Mouse (Mus musculus) cerebellum, adult 2 months (tissue): ENCODE data around the gene Icmt. TPM values are rescaled to one million over a fixed set of nuclear protein-coding genes. Genes with fewer than 3 reads are reported as not detected.

Source experiments
- DNase-seq, 2 experiments: peaks; one replicate each; pipeline ENCODE4 v3.0.0; 2021
- H3K27ac ChIP-seq: fragments of 200-500 bp; 2 replicates; pipeline ENCODE4 v1.5.1; 2012; ENCODE audit warnings: low read length, control low read depth, inconsistent platforms; ENCODE audit not compliant: insufficient read depth
- H3K27me3 ChIP-seq: fragments of 200-500 bp; 2 replicates; pipeline ENCODE4 v1.6.1; 2012; ENCODE audit warnings: inconsistent platforms, mild to moderate bottlenecking, low read length, moderate library complexity; ENCODE audit not compliant: control insufficient read depth, insufficient read depth
- H3K4me1 ChIP-seq: fragments of 200-500 bp; 2 replicates; pipeline ENCODE4 v1.6.1; 2011; ENCODE audit warnings: low read length; ENCODE audit not compliant: control insufficient read depth, insufficient read depth
- H3K4me3 ChIP-seq: fragments of 200-500 bp; replicated peaks from 2 replicates; pipeline ENCODE3; 2011; ENCODE audit warnings: mild to moderate bottlenecking, low read depth, low read length, control low read depth; ENCODE audit not compliant: insufficient read depth
- CTCF ChIP-seq: fragments of 200-500 bp; IDR thresholded peaks from 2 replicates; pipeline ENCODE4 v1.5.1; 2011; ENCODE audit warnings: low read depth, mild to moderate bottlenecking, control low read depth, low read length, moderate library complexity, borderline replicate concordance; ENCODE audit not compliant: insufficient read depth
- POLR2A ChIP-seq: fragments of 200-500 bp; IDR thresholded peaks from 2 replicates; pipeline ENCODE4 v1.6.1; 2011; ENCODE audit warnings: low read length, control low read depth, borderline replicate concordance; ENCODE audit not compliant: insufficient read depth
- WGBS: fragments of 180-500 bp; shearing (Covaris S2); methylation state at CpG from one replicate; pipeline ENCODE4 v1.1.7; 2018; 5-methylcytosine and 5-hydroxymethylcytosine counted together
- polyA plus RNA-seq: library from polyadenylated mRNA; depleted of rRNA; stranded (reverse); fragments of >200 nt; gene quantifications from 2 replicates; pipeline ENCODE4 v1.2.3, GENCODE M21; 2012

Gene Icmt
- polyA plus RNA-seq, 1 experiment, result 160 TPM

- WGBS, result 79% methylated on average over 9 of the region's 9 CpGs
- TF ChIP-seq POLR2A, result no peak
- TF ChIP-seq CTCF, result no peak
- no peak overlapping the region for H3K27ac ChIP-seq
- peaks cover 27% of the 10 kb centered on the region for H3K4me1 ChIP-seq
- H3K4me3 ChIP-seq, result no peak overlapping the region
- DNase-seq, result no peak
- no peaks in the 10 kb centered on the region; the same call in 1 of the 2 replicates for H3K27me3 ChIP-seq
Measured at GRCm38 (mm10) chr4:152307542-152307941, 10.5 kb downstream of the Icmt start.

GRCm38 (mm10) chr4:152312186-152312585 lies 15.2 kb downstream of the Icmt start:
- H3K4me3 ChIP-seq, result no peak overlapping the region
- 35% methylated on average over 14 of the region's 14 CpGs for WGBS

GRCm38 (mm10) chr4:152313211-152313632 lies 16.2 kb downstream of the Icmt start:
- Histone ChIP-seq H3K4me3 (peak overlapping the region; percentile 3), H3K4me1 (peaks cover 4% of the 10 kb centered on the region; the same call in 1 of the 2 replicates), H3K27me3 (no peaks in the 10 kb centered on the region; the same call in 1 of the 2 replicates), H3K27ac (no peak overlapping the region)
- DNase-seq, result no peak
- no peak for TF ChIP-seq POLR2A
- no peak for TF ChIP-seq CTCF
- WGBS, result 3% methylated on average over 29 of the region's 29 CpGs

More at GRCm38 (mm10) chr4:152312186-152312585, 15.2 kb downstream of the Icmt start:
- TF ChIP-seq CTCF, result no peak
- no peak for TF ChIP-seq POLR2A
- DNase-seq, result no peak
- Histone ChIP-seq H3K4me1 (peaks cover 4% of the 10 kb centered on the region; the same call in 1 of the 2 replicates), H3K27ac (no peak overlapping the region), H3K27me3 (no peaks in the 10 kb centered on the region; the same call in 1 of the 2 replicates)

GRCm38 (mm10) chr4:152313934-152314333 lies 16.9 kb downstream of the Icmt start:
- Histone ChIP-seq H3K4me1 (peaks cover 4% of the 10 kb centered on the region; the same call in 1 of the 2 replicates), H3K27ac (no peak overlapping the region), H3K27me3 (no peaks in the 10 kb centered on the region; the same call in 1 of the 2 replicates), H3K4me3 (no peak overlapping the region)
- DNase-seq, result no peak
- no peak for TF ChIP-seq POLR2A
- TF ChIP-seq CTCF, result no peak

- no peak overlapping the region for H3K27ac ChIP-seq
- no peaks in the 10 kb centered on the region; the same call in 1 of the 2 replicates for H3K27me3 ChIP-seq
- DNase-seq, result no peak
- 4% methylated on average over 43 of the region's 43 CpGs for WGBS
- TF ChIP-seq POLR2A, result no peak
- no peak for TF ChIP-seq CTCF
- peak overlapping the region; percentile 23 for H3K4me3 ChIP-seq
- H3K4me1 ChIP-seq, result peaks cover 4% of the 10 kb centered on the region; the same call in 1 of the 2 replicates
Measured at GRCm38 (mm10) chr4:152315498-152316213, 18.6 kb downstream of the Icmt start.

DNA sequence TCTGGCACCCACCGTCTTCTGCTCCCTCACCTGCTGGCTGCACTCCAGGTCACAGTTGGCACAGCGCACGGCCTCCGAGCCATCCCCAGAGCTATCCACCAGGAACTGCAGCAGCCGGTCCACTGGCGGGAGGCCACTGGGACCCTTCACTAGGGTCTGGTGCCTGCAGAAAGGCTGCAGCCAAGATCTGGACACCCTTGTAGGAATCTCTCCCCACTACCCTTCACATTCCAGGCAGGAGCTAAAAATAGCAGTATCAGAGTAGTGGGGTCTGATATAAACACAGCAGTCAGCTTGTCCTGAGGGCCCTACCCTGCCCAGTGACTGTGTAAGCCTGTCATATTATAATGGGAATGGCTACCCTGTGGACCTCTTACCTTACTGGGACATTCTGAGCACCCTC lies 20.6 kb downstream of the Icmt start:
- Histone ChIP-seq H3K4me3 (no peak overlapping the region), H3K27me3 (no peaks in the 10 kb centered on the region; the same call in 1 of the 2 replicates)

GRCm38 (mm10) chr4:152318517-152319234 lies 21.6 kb downstream of the Icmt start, which contains the start of gene Rnf207:
Gene Rnf207, minus strand, starts transcription at chr4:152318993.
- peak; percentile 59 to 68 for DNase-seq

More for the DNA sequence above, 20.6 kb downstream of the Icmt start:
- no peak for TF ChIP-seq CTCF
- no peak for TF ChIP-seq POLR2A
- H3K4me1 ChIP-seq, result peaks cover 4% of the 10 kb centered on the region; the same call in 1 of the 2 replicates
- no peak overlapping the region for H3K27ac ChIP-seq
- WGBS, result 30% methylated on average over 6 of the region's 6 CpGs
- DNase-seq, result no peak

GRCm38 (mm10) chr4:152321464-152321863 lies 24.4 kb downstream of the Icmt start:
- Histone ChIP-seq H3K4me1 (no peaks in the 10 kb centered on the region), H3K4me3 (no peak overlapping the region), H3K27me3 (no peaks in the 10 kb centered on the region), H3K27ac (no peak overlapping the region)
- WGBS, result 50% methylated on average over 5 of the region's 5 CpGs
- no peak for TF ChIP-seq CTCF
- no peak for TF ChIP-seq POLR2A
- DNase-seq, result no peak

More at GRCm38 (mm10) chr4:152318517-152319234, 21.6 kb downstream of the Icmt start, which contains the start of gene Rnf207:
- H3K4me3 ChIP-seq, result no peak within 1 kb of the TSS
- no peaks in the 10 kb centered on the region; the same call in 1 of the 2 replicates for H3K27me3 ChIP-seq
- WGBS, result 17% methylated on average over 26 of the region's 26 CpGs
- TF ChIP-seq CTCF, result peak; percentile 65
- TF ChIP-seq POLR2A, result no peak
- no peaks in the 10 kb centered on the region for H3K4me1 ChIP-seq
- H3K27ac ChIP-seq, result no peak within 1 kb of the TSS
